Mouse (Mus musculus) layer of hippocampus, adult 9-10 months (tissue): ENCODE results near the gene Rpl36al.
"Not testable (repeated sequence)": the region's sequence is repeated elsewhere in the genome, so short reads cannot be mapped to it uniquely, and the experiment has no call there.

Source experiments
- DNase-seq: peaks from one replicate; pipeline ENCODE4 v3.0.0; 2022; ENCODE audit warnings: low spot score

Rpl36al gene

GRCm38 (mm10) chr12:69192637-69193036 is 8.8 kb upstream of the Rpl36al start:
- DNase-seq = no peak

DNA sequence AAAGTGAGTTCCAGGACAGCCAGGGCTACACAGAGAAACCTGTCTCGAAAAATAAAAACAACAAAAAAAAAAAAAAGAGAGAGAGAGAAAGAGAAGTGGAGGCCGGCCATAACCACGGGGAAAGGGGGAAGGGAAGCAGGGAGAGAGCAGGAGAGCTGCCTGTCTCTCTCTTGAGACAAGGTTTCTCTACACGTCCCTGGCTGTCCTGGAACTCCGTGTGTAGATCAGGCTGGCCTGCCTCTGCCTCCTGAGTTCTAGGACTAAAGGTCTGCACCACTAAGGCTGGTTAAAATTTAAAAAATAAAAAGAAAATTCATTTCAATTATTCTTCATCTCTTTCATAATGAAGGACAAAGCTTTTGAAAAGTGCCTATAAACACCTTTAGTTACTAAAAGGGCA is 7.5 kb upstream of the Rpl36al start:
- DNase-seq = no peak

GRCm38 (mm10) chr12:69190522-69190921 is 6.6 kb upstream of the Rpl36al start:
- no peak for DNase-seq

DNA sequence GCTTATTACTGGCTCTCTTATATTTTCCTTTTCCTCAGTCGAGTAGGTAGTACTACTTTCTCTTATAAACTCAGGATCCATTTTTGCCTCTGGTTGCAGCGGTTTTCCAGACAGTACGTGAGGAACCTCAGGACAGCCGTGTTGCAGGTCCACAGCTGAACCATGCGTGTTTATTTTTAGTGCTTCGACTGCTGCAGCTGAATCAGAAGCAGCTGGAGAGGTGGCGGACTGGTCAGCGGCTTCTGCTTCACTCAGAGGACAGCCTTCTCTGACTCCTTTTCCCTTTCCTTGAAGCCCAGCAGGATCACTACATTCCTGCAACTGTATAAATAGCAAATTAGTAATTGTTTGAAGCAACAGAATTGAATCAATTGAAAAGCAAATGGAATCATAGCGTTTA is 6.2 kb upstream of the Rpl36al start:
- no peak for DNase-seq

DNA sequence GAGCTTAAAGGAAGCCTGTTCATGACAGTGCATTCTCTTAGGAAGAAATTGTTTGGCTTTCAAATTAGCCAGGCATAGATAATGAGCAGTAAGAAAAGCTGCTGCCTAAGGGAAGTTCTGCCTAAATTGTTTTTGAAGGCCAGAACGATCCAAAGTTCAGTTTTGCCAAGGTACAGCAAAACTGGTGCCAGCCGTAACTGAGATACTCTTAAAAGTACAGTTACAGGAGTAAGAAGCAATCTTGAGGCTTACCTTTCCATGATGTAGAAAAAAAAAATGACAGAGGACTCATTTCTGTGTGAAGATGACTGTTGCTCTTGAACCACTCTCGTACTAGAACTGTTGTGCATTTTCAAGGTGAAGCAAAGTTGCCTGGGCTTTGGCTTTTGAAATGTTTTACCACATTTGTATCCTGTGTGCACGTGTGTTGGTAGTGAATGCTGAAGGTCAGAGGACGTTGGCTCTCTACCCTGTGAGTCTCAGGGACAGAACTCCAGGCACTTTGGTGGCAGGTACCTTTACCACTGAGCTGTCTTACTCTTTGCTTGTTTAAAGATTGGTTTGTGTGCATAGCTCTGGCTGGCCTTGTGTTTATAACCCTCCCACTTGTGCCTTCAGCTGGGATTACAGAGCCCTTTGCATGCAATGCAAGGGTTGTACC is 3.1 kb upstream of the Rpl36al start:
- DNase-seq = no peak

DNA sequence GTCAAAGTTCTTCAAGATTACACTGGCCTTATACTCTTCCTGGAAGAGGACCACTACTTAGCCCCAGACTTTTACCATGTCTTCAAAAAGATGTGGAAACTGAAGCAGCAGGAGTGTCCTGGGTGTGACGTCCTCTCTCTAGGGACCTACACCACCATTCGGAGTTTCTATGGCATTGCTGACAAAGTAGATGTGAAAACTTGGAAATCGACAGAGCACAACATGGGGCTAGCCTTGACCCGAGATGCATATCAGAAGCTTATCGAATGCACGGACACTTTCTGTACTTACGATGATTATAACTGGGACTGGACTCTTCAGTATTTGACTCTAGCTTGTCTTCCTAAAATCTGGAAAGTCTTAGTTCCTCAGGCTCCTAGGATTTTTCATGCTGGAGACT is 1.5 kb upstream of the Rpl36al start:
- no peak for DNase-seq

DNA sequence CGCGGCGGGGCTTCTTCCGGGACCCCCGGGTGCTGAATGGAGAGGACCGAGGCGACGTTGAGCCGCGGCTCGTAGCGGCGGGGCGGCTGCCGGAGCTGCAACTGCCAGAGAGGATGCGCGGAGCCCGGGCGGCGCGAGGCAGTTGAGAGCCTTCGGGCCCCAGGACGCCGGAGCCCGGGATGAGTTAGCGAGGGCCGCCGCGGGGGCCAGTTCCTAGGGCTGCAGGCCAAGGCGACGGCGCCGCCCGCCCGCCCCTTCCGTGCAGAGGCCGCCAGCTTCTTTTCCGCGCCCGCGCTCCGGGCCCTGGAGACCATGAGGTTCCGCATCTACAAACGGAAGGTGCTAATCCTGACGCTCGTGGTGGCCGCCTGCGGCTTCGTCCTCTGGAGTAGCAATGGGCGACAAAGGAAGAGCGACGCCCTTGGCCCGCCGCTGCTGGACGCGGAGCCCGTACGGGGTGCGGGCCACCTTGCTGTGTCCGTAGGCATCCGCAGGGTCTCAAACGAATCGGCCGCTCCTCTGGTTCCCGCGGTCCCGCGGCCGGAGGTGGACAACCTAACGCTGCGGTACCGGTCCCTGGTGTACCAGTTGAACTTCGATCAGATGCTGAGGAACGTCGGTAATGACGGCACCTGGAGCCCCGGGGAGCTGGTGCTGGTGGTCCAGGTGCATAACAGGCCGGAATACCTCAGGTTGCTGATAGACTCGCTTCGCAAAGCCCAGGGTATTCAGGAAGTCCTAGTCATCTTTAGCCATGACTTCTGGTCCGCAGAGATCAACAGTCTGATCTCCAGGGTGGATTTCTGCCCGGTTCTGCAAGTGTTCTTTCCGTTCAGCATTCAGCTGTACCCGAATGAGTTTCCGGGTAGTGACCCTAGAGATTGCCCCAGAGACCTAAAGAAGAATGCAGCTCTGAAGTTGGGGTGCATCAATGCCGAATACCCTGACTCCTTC is 736 bp upstream of the Rpl36al start:
- DNase-seq = no peak

DNA sequence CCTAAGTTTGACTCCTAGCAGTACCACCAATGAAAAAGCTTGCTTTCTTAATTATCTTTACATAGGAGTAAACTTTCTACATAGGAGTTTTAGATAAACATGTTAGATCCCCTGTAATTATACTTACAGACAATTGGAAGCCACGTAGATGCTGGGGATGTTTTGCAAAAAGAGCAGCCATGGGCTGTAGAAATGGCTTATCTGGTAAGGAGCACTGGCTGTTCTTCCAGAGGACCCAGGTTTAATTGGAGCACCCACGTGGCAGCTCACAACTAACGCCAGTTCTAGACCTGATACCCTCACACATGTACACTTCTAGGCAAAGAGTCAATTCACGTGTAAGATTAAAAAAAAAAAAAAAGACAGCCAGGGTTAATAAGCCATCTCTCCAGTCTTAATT is 2.1 kb downstream of the Rpl36al start:
- DNase-seq = no peak

- no peak for DNase-seq
These were observed 4.5 kb downstream of the Rpl36al start for GRCm38 (mm10) chr12:69179371-69179770.

- DNase-seq = no peak
These were observed 6.4 kb downstream of the Rpl36al start for GRCm38 (mm10) chr12:69177526-69177925.

DNA sequence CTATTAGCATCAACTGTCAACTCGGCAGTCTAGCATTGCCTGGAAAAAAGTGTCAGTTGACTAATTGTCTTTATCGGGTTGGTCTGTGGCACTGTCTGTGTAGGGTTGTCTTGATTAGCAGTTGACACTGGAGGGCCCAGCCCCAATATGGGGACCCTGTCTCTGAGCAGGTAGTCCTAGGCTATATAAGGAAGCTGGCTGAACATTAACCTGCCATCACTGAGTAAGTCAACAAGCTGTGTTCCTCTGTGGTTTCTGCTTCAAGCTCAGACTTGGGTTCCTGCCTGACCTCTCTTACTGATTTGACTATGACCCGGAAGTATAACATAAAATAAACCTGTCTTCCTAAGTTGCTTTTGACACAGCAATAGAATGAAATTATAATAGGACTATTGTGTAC is 7.9 kb downstream of the Rpl36al start:
- no peak for DNase-seq

DNA sequence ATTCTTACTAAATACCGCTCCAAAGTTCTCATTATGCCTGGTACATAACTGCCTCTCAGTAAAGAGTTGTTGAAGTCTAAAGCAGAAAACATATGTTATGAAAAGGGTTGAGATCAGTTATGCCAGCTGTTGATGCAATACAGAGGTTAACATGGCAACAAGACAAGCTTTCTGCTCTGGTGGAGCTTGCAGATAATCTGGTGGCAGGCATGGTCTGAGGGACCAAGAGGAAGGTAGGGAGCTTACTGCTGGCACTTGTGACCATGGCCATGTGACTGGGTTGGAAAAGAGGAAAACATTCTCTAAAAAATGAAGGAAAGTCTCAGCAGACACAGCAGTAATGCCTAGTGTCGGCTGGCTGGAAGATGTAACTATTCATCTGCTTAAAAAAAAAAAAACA is 12.6 kb downstream of the Rpl36al start:
- no peak for DNase-seq

GRCm38 (mm10) chr12:69168461-69169106 is 15.3 kb downstream of the Rpl36al start, which contains the start of gene Lrr1:
Lrr1 (plus strand) TSS chr12:69168814.
- DNase-seq = peak; percentile 95

DNA sequence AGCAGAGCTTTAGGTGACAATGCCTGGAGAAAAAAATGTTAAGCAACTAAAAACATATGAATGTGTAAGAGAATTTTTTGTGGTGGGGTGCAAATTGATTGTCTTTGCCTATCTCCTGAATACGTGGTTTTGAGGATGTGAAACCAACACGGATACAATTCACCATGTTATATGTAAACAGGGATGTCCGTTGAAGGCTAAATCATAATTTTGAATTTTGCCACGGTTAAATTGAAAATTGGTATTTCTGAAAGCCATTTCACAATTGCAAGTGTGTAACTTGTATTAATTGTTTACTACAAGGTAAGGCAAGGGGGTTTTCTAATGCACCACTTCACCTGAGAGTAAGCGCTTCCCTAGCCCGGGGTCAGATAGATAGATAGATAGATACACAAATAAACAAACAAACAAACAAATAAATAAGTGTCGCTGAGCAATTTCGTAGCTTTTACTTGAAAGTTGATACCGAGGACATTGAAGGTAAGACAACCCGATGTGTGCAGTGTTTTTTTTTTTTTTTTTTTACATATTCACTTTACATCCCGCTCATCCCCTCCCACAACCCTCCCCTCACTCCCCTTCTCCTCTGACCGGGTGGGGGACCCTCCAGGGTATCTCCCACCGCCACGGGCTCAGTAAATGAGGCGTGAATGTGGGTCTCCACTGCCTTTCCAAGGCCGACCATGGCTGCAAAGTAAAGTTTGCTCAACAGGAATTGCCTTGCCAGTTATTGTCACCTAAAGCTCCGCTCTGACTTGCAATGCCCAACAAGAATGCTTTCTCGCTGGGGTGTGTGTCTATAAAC is 16.0 kb downstream of the Rpl36al start:
- DNase-seq = no peak

DNA sequence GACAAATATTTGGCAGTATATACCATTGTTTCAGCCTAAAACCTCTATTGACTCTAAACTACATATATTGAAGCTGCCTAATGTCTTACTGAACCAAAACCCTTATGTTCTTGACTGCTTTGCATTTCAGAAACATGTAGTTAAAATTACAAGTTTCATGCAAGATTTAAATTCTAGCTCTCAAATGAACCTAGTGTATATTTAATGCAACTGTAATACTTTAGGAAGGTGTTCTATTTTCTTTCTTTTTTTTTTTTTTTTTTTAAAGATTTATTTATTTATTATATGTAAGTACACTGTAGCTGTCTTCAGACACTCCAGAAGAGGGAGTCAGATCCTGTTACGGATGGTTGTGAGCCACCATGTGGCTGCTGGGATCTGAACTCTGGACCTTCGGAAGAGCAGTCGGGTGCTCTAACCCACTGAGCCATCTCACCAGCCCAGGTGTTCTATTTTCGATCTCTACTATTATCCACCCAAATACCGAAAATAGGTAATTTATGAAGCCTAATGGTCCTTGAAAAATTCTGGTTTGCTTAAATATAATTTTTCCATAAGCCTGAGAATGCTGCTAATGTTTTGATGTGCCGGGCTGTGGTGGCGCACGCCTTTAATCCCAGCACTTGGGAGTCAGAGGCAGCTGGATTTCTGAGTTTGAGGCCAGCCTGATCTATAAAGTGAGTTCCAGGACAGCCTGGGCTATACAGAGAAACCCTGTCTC is 16.9 kb downstream of the Rpl36al start:
- not testable (repeated sequence) for DNase-seq

- DNase-seq = no peak
These were observed 19.0 kb downstream of the Rpl36al start for GRCm38 (mm10) chr12:69164904-69165303.

DNA sequence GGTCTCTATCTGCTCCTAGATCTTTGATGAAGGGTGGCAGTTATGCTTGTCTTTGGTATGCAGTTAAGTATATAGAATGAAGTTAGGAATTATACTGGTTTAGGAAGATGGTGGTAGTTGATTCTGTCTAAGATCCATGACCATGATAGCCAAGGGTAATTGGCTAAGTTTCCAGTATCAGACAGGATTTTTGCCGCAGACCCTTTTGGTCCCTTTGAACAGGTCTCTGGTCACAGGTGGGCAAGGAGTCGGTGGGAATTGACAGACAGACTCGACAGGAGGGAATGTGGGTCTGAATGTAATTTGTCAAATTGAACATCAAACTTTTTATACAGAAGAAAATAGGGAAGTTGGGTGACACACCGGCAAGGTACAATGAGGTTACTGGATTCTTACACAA is 20.3 kb downstream of the Rpl36al start:
- DNase-seq = not testable (repeated sequence)

GRCm38 (mm10) chr12:69160677-69161076 is 23.2 kb downstream of the Rpl36al start:
- not testable (repeated sequence) for DNase-seq

DNA sequence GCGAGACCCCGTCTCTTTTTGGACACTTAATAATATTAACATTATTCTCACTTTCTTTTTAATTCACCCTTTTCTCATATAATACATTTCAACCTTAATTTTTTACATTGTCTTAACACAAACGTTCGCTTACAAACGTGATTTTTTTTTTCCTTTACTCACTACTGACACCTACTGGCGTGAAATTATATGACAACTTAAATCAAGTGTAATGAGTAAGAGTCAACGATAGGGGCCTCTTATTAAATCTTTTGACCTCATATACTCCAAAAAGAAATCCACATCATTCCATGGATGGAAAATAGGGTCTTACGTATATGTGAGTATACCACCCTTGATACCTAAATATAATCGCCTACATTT is 24.3 kb downstream of the Rpl36al start:
- DNase-seq = peak; percentile 54

- DNase-seq = peak; percentile 97
These were observed 24.9 kb downstream of the Rpl36al start, which contains the start of gene Rps29 for GRCm38 (mm10) chr12:69158765-69159577. Rps29 (minus strand) TSS chr12:69159186.
